ENCODE assay signal across 11 mouse cellular contexts in the genomic region with DNA sequence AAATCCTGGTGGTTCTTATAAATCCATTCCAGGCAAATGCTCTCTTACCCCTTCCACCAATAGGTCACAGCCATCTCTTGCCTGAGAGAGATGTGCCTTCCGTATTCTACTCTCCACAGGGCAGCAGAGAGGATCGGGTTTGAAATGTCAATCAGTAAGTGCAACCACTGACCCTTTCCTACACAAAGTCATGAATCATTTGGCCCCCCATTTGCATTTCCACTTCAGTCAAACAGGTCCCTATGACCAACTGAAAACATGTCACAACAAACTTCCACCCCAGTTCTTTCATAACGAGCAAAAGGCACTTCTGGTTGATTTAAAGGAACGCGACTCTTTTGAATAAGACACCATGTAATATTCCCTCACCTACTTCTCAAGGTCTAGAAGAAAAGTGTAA. TPM values are rescaled to one million over a fixed set of nuclear protein-coding genes. Genes with fewer than 3 reads are reported as not detected.
A peak's percentile ranks its signal among the peaks of the same experiment; 100 is the strongest.
DNase-seq lines count a peak whose midpoint lies in the region; ATAC-seq lines count a peak whose summit lies in the region.
"Had no signal": no experiment of that assay in that cellular context is flagged by ENCODE, and none has a peak within 500 bp of the region (broad histone marks: within the 10 kb centered on the region; RNA-seq: fewer than 3 reads in every experiment).

No protein-coding gene starts in this region.

- 85% methylated on average over 5 of the region's 5 CpGs for WGBS in heart, embryonic 13.5 days
- 88% methylated on average over 5 of the region's 5 CpGs for WGBS in limb, embryonic 10.5 days
- WGBS in neural tube, embryonic 13.5 days: 88% methylated on average over 5 of the region's 5 CpGs

- no peak overlapping the region for H3K9ac ChIP-seq in heart, embryonic 13.5 days
- no peak overlapping the region for H3K9ac ChIP-seq in neural tube, embryonic 13.5 days

- H3K27ac ChIP-seq in heart, embryonic 13.5 days (replicated peaks): no peak overlapping the region
- H3K27ac ChIP-seq in limb, embryonic 10.5 days: no peak overlapping the region
- no peak overlapping the region for H3K27ac ChIP-seq in neural tube, embryonic 13.5 days (replicated peaks)

- peak overlapping the region; percentile 73 for H3K4me3 ChIP-seq in heart, embryonic 13.5 days
- H3K4me3 ChIP-seq in megakaryocyte, embryonic 14.5 days (replicated peaks): peak overlapping the region; percentile 96
- H3K4me3 ChIP-seq in limb, embryonic 10.5 days: peak overlapping the region; percentile 63
- H3K4me3 ChIP-seq in neural tube, embryonic 13.5 days: peak overlapping the region; percentile 70; the same call in 1 of the 2 replicates

- no peak for DNase-seq in heart, postnatal 10 days
- no peak for DNase-seq in limb, embryonic 10.5 days (ENCODE audit: low spot score)
- DNase-seq in gastrocnemius, adult 18-20 months (ENCODE audit: low spot score): no peak
- no peak for DNase-seq in urinary bladder, postnatal 10 days (ENCODE audit: low spot score)
- DNase-seq: cerebellum, adult 9-11 months had no signal

- H3K27me3 ChIP-seq in heart, embryonic 13.5 days (replicated peaks): no peaks in the 10 kb centered on the region
- H3K27me3 ChIP-seq in megakaryocyte, embryonic 14.5 days (replicated peaks): no peaks in the 10 kb centered on the region
- H3K27me3 ChIP-seq in limb, embryonic 10.5 days (ENCODE audit: low read depth, poor library complexity, severe bottlenecking): no peaks in the 10 kb centered on the region
- no peaks in the 10 kb centered on the region for H3K27me3 ChIP-seq in neural tube, embryonic 13.5 days

- peak overlapping the region; percentile 88 for H3K4me2 ChIP-seq in heart, embryonic 13.5 days
- H3K4me2 ChIP-seq in neural tube, embryonic 13.5 days: peak overlapping the region; percentile 79

- no peak for ATAC-seq in heart, embryonic 13.5 days (ENCODE audit: extremely low read depth, insufficient number of reproducible peaks, low FRiP score, low TSS enrichment)
- no peak for ATAC-seq in megakaryocyte, adult 5-6 weeks (ENCODE audit: poor library complexity, severe bottlenecking)
- ATAC-seq in neural tube, embryonic 13.5 days (ENCODE audit: low read depth): no peak

- H3K36me3 ChIP-seq in heart, embryonic 13.5 days: peaks cover 23% of the 10 kb centered on the region
- H3K36me3 ChIP-seq in megakaryocyte, embryonic 14.5 days (replicated peaks; ENCODE audit: low read length): peaks cover 22% of the 10 kb centered on the region
- H3K36me3 ChIP-seq in limb, embryonic 10.5 days: peaks cover 22% of the 10 kb centered on the region
- peaks cover 17% of the 10 kb centered on the region for H3K36me3 ChIP-seq in neural tube, embryonic 13.5 days

- no peaks in the 10 kb centered on the region for H3K9me3 ChIP-seq in heart, embryonic 13.5 days
- H3K9me3 ChIP-seq in megakaryocyte, embryonic 14.5 days: no peaks in the 10 kb centered on the region
- H3K9me3 ChIP-seq in limb, embryonic 10.5 days (replicated peaks): no peaks in the 10 kb centered on the region
- H3K9me3 ChIP-seq in neural tube, embryonic 13.5 days: no peaks in the 10 kb centered on the region

- peaks cover 23% of the 10 kb centered on the region for H3K4me1 ChIP-seq in heart, embryonic 13.5 days
- peaks cover 66% of the 10 kb centered on the region for H3K4me1 ChIP-seq in megakaryocyte, embryonic 14.5 days
- H3K4me1 ChIP-seq in limb, embryonic 10.5 days: peaks cover 42% of the 10 kb centered on the region
- peaks cover 40% of the 10 kb centered on the region for H3K4me1 ChIP-seq in neural tube, embryonic 13.5 days (replicated peaks)

- intact Hi-C loops in heart, postnatal 10 days (cut with DNase I): no loop called here

RNA-seq across cellular contexts. Expression of a gene that starts 1.2 kb away (rescaled TPM):
- polyA plus RNA-seq in heart, embryonic 13.5 days (2015; fragmentation: Nextera tagmentation; extraction: Ambion mirVana): 50.6 and 52.9 TPM in 2 replicates
- total RNA-seq in heart, postnatal 10 days (2021): 10 to 100 TPM; 33.4 to 38.1 TPM
- polyA plus RNA-seq in megakaryocyte, embryonic 14.5 days (2012; ENCODE audit: insufficient read depth, low replicate concordance): 3.7 TPM in 1 of 2 replicates, not detected in the other
- 56.7 and 56.8 TPM in 2 replicates for total RNA-seq in megakaryocyte, adult 5-6 weeks (2015)
- total RNA-seq in megakaryocyte, adult 5-6 weeks (2017): 61.3 and 67.6 TPM in 2 replicates
- polyA plus RNA-seq in limb, embryonic 10.5 days (2016; fragmentation: Nextera tagmentation; extraction: Ambion mirVana): 86.9 and 93.6 TPM in 2 replicates
- 130 and 149 TPM in 2 replicates for polyA plus RNA-seq in neural tube, embryonic 13.5 days (2015; fragmentation: Nextera tagmentation; extraction: Ambion mirVana)
- total RNA-seq in gastrocnemius, adult 18-20 months (2021): 1 to 10 TPM; 6.7 TPM

RNA-seq across cellular contexts. Expression of a gene that starts 40.5 kb away (rescaled TPM):
- 115 and 125 TPM in 2 replicates for polyA plus RNA-seq in heart, embryonic 13.5 days (2015; fragmentation: Nextera tagmentation; extraction: Ambion mirVana)
- 10 to 100 TPM; 89.0 to 93.6 TPM for total RNA-seq in heart, postnatal 10 days (2021)
- polyA plus RNA-seq in megakaryocyte, embryonic 14.5 days (2012; ENCODE audit: insufficient read depth, low replicate concordance): 33.7 and 151 TPM in 2 replicates
- total RNA-seq in megakaryocyte, adult 5-6 weeks (2015): 47.5 and 60.1 TPM in 2 replicates
- total RNA-seq in megakaryocyte, adult 5-6 weeks (2017): 162 and 222 TPM in 2 replicates
- 222 and 234 TPM in 2 replicates for polyA plus RNA-seq in limb, embryonic 10.5 days (2016; fragmentation: Nextera tagmentation; extraction: Ambion mirVana)
- polyA plus RNA-seq in neural tube, embryonic 13.5 days (2015; fragmentation: Nextera tagmentation; extraction: Ambion mirVana): 184 and 191 TPM in 2 replicates
- 100 to 1,000 TPM in 1 of 2 experiments, 10 to 100 TPM in 1; 98.2 to 126 TPM for total RNA-seq in gastrocnemius, adult 18-20 months (2021)

RNA-seq across cellular contexts. Expression of a gene that starts 40.5 kb away (rescaled TPM):
- 9.9 and 10.8 TPM in 2 replicates for polyA plus RNA-seq in heart, embryonic 13.5 days (2015; fragmentation: Nextera tagmentation; extraction: Ambion mirVana)
- 10 to 100 TPM; 12.7 to 13.9 TPM for total RNA-seq in heart, postnatal 10 days (2021)
- polyA plus RNA-seq in megakaryocyte, embryonic 14.5 days (2012; ENCODE audit: insufficient read depth, low replicate concordance): 0.21 and 3.4 TPM in 2 replicates
- total RNA-seq in megakaryocyte, adult 5-6 weeks (2015): 3.3 and 6.8 TPM in 2 replicates
- total RNA-seq in megakaryocyte, adult 5-6 weeks (2017): 9.1 and 15.7 TPM in 2 replicates
- polyA plus RNA-seq in limb, embryonic 10.5 days (2016; fragmentation: Nextera tagmentation; extraction: Ambion mirVana): 13.9 and 14.1 TPM in 2 replicates
- polyA plus RNA-seq in neural tube, embryonic 13.5 days (2015; fragmentation: Nextera tagmentation; extraction: Ambion mirVana): 11.0 TPM in 2 replicates
- total RNA-seq in gastrocnemius, adult 18-20 months (2021): 1 to 10 TPM; 6.5 to 6.6 TPM

RNA-seq across cellular contexts. Expression of a gene that starts 48.7 kb away (rescaled TPM):
- 0.72 and 1.5 TPM in 2 replicates for polyA plus RNA-seq in heart, embryonic 13.5 days (2015; fragmentation: Nextera tagmentation; extraction: Ambion mirVana)
- total RNA-seq in heart, postnatal 10 days (2021): not detected
- polyA plus RNA-seq in megakaryocyte, embryonic 14.5 days (2012; ENCODE audit: insufficient read depth, low replicate concordance): not detected in 2 replicates
- total RNA-seq in megakaryocyte, adult 5-6 weeks (2015): not detected in 2 replicates
- total RNA-seq in megakaryocyte, adult 5-6 weeks (2017): 0.18 TPM in 1 of 2 replicates, not detected in the other
- polyA plus RNA-seq in limb, embryonic 10.5 days (2016; fragmentation: Nextera tagmentation; extraction: Ambion mirVana): 3.0 and 4.0 TPM in 2 replicates
- 1.4 and 2.3 TPM in 2 replicates for polyA plus RNA-seq in neural tube, embryonic 13.5 days (2015; fragmentation: Nextera tagmentation; extraction: Ambion mirVana)
- not detected for total RNA-seq in gastrocnemius, adult 18-20 months (2021)
- total RNA-seq: adrenal gland, adult 2 months; neutrophil, adult 5-6 weeks had no signal
- polyA plus RNA-seq: adrenal gland, adult 2 months had no signal

Comparison
In these comparisons a context has a peak if more than half of its experiments do, and no peak if none do; other contexts are left out.
1. RNA of a gene that starts 1.2 kb away (polyA plus RNA-seq): 130 to 149 TPM in neural tube, embryonic 13.5 days, 86.9 to 93.6 TPM in limb, embryonic 10.5 days and 50.6 to 52.9 TPM in heart, embryonic 13.5 days; 3.7 TPM in megakaryocyte, embryonic 14.5 days; every median in the first group is over 10 times any median in the second.
2. Peak in every context shown above with its lines, with median percentiles within 50 percentile points of each other: H3K4me3 ChIP-seq.